Mouse (Mus musculus): Measurements from ENCODE around the gene Ebf4.
"Not testable (repeated sequence)": the region's sequence is repeated elsewhere in the genome, so short reads cannot be mapped to it uniquely, and the experiment has no call there.

Ebf4 gene

GRCm38 (mm10) chr2:130294218-130294935 is 592 bp upstream of the Ebf4 start:
- in situ Hi-C loops (cut with MboI, MseI), result loop anchor here (5.0 kb wide), 1 partner anchor 113 kb away; the partner anchor contains the start of genes 1700020A23Rik, Gm28372 and Tmem239

GRCm38 (mm10) chr2:130295331-130296133 is 563 bp downstream of the Ebf4 start:
- in situ Hi-C loops (cut with MboI, MseI), result no loop called here

- in situ Hi-C loops (cut with MboI, MseI), result no loop called here
These were observed 1.3 kb downstream of the Ebf4 start for GRCm38 (mm10) chr2:130296134-130296745.

- in situ Hi-C loops (cut with MboI, MseI), result no loop called here
These were observed 2.6 kb downstream of the Ebf4 start for GRCm38 (mm10) chr2:130297580-130297979.

- in situ Hi-C loops (cut with MboI, MseI), result no loop called here
These were observed 8.0 kb downstream of the Ebf4 start for GRCm38 (mm10) chr2:130303014-130303413.

- in situ Hi-C loops (cut with MboI, MseI), result no loop called here
These were observed 32.1 kb downstream of the Ebf4 start for GRCm38 (mm10) chr2:130327057-130327456.

GRCm38 (mm10) chr2:130329502-130329901 is 34.5 kb downstream of the Ebf4 start:
- in situ Hi-C loops (cut with MboI, MseI), result no loop called here

GRCm38 (mm10) chr2:130335112-130335511 is 40.1 kb downstream of the Ebf4 start:
- in situ Hi-C loops (cut with MboI, MseI), result no loop called here

GRCm38 (mm10) chr2:130340464-130341219 is 45.7 kb downstream of the Ebf4 start:
- in situ Hi-C loops (cut with MboI, MseI), result no loop called here

- in situ Hi-C loops (cut with MboI, MseI), result no loop called here
These were observed 46.2 kb downstream of the Ebf4 start for GRCm38 (mm10) chr2:130341220-130341580.

- in situ Hi-C loops (cut with MboI, MseI), result no loop called here
These were observed 55.4 kb downstream of the Ebf4 start for GRCm38 (mm10) chr2:130350376-130350775.

- in situ Hi-C loops (cut with MboI, MseI), result no loop called here
These were observed 56.9 kb downstream of the Ebf4 start for GRCm38 (mm10) chr2:130351758-130352339.

GRCm38 (mm10) chr2:130353411-130353810 is 58.4 kb downstream of the Ebf4 start:
- in situ Hi-C loops (cut with MboI, MseI), result no loop called here

- in situ Hi-C loops (cut with MboI, MseI), result no loop called here
These were observed 58.9 kb downstream of the Ebf4 start for GRCm38 (mm10) chr2:130353889-130354288.

GRCm38 (mm10) chr2:130357551-130357950 is 62.6 kb downstream of the Ebf4 start:
- in situ Hi-C loops (cut with MboI, MseI), result no loop called here

GRCm38 (mm10) chr2:130358852-130359251 is 63.9 kb downstream of the Ebf4 start:
- in situ Hi-C loops (cut with MboI, MseI), result no loop called here

- in situ Hi-C loops (cut with MboI, MseI), result no loop called here
These were observed 67.6 kb downstream of the Ebf4 start for GRCm38 (mm10) chr2:130362511-130363026.

GRCm38 (mm10) chr2:130365211-130366094 is 70.5 kb downstream of the Ebf4 start:
- in situ Hi-C loops (cut with MboI, MseI), result no loop called here

- in situ Hi-C loops (cut with MboI, MseI), result no loop called here
These were observed 72.4 kb downstream of the Ebf4 start for GRCm38 (mm10) chr2:130367386-130367785.

- in situ Hi-C loops (cut with MboI, MseI), result not testable (repeated sequence)
These were observed 78.1 kb downstream of the Ebf4 start for GRCm38 (mm10) chr2:130373026-130373425.

Data from T-helper 2 cell (primary cell).